Mouse (Mus musculus) lung, postnatal 0 days (tissue): Measurements from ENCODE around the gene Lgr6.

ENCODE experiments used
- CTCF ChIP-seq: IDR thresholded peaks from 2 replicates; pipeline ENCODE4 v1.5.1; 2016; ENCODE audit warnings: antibody characterized with exemption, mild to moderate bottlenecking
- EP300 ChIP-seq: IDR thresholded peaks from 2 replicates; pipeline ENCODE4 v1.6.1; 2016; ENCODE audit warnings: antibody characterized with exemption, mild to moderate bottlenecking, control low read depth

- TF ChIP-seq CTCF (peak; percentile 67), EP300 (no peak)
Measured at GRCm38 (mm10) chr1:134955637-134956176, 149.4 kb downstream of the Lgr6 start, which contains the start of gene Ppp1r12b.
